Mouse (Mus musculus): ENCODE results near the gene Bud13. TPM values are rescaled to one million over a fixed set of nuclear protein-coding genes. Genes with fewer than 3 reads are reported as not detected.
A peak's percentile ranks its signal among the peaks of the same experiment; 100 is the strongest.

Bud13 gene
- polyA plus RNA-seq, 1 experiment from 2014 or later: 29.9 TPM

DNA sequence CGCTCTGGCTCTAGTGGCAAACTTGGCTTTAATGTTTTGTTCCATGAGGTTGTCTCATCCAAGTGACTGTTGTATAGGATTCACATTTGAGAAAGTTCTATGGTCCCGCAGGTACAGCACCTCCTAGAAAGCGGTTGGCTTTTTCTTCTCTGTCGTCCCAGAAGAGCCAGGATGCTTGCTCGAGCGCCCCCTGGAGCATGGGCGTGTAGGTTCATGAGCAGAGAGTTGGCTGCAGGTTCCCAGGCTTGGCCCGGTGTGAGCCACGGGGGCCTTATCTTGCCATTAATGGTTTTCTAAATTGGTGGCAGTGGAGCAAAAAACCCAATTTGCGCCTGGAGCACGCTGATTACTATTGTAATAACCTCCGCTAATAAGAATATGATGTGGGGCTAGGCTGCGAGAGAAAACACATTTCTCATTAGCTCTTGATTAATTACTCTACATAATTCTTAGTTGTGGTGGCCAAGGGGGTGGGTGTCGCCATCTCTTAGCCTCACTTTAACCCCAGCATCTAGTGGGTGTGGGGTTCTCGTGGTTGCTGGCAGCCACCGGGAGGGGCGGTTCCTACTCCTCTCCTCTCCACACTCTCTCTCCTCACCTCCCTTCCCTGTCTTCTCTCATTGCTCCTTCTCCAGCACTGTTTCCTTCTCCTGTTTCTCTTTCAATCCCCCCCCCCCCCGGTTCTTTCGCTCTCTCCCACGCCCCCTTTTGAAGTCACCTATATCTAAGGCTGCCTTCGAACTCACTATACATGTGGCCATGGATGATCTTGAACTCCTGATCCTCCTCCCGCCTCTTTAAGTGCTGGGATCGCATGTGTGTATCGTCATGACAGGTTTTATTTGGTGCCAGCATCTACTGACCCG lies 45.1 kb downstream of the Bud13 start:
- DNase-seq (ENCODE audit: low spot score) (peak; percentile 80), ATAC-seq (replicated peaks; ENCODE audit: low FRiP score) (no peak; the same call in 1 of the 2 replicates)
- H3K27me3 ChIP-seq (ENCODE audit: control insufficient read depth, insufficient read depth, low read length): 0 out of 2 replicates have a peak, but pooled peaks cover 3% of the 10 kb centered on the region
- WGBS: 53% methylated on average over 25 of the region's 25 CpGs
- no peak overlapping the region for H3K4me3 ChIP-seq (ENCODE audit: low read depth, low read length)
- peaks cover 9% of the 10 kb centered on the region; the same call in 1 of the 2 replicates for H3K4me1 ChIP-seq (replicated peaks; ENCODE audit: control insufficient read depth, insufficient read depth, low read length)
- peak overlapping the region; percentile 85 for H3K27ac ChIP-seq (ENCODE audit: low read depth, low read length)
- H3K9me3 ChIP-seq (ENCODE audit: control insufficient read depth, low read length): no peaks in the 10 kb centered on the region
- H3K9ac ChIP-seq (ENCODE audit: low read length): peak overlapping the region; percentile 54
- peak overlapping the region; percentile 38 for H3K4me2 ChIP-seq (ENCODE audit: low read depth, low read length, severe bottlenecking)
- H3K36me3 ChIP-seq (ENCODE audit: control insufficient read depth, insufficient read depth, low read length): no peaks in the 10 kb centered on the region; the same call in 1 of the 2 replicates

- Histone ChIP-seq H3K4me2 (ENCODE audit: low read depth, low read length, severe bottlenecking) (peak overlapping the region; percentile 38), H3K27me3 (ENCODE audit: control insufficient read depth, insufficient read depth, low read length) (0 out of 2 replicates have a peak, but pooled peaks cover 3% of the 10 kb centered on the region), H3K36me3 (ENCODE audit: control insufficient read depth, insufficient read depth, low read length) (no peaks in the 10 kb centered on the region), H3K4me1 (replicated peaks; ENCODE audit: control insufficient read depth, insufficient read depth, low read length) (peaks cover 9% of the 10 kb centered on the region; the same call in 1 of the 2 replicates), H3K27ac (ENCODE audit: low read depth, low read length) (peak overlapping the region; percentile 85), H3K4me3 (ENCODE audit: low read depth, low read length) (peak overlapping the region; percentile 11), H3K9me3 (ENCODE audit: control insufficient read depth, low read length) (no peaks in the 10 kb centered on the region), H3K9ac (ENCODE audit: low read length) (peak overlapping the region; percentile 54)
- under 1% methylated on average over 30 of the region's 30 CpGs for WGBS
- DNase-seq (ENCODE audit: low spot score) (peak; percentile 91), ATAC-seq (replicated peaks; ENCODE audit: low FRiP score) (peak; percentile 84)
Observed at GRCm38 (mm10) chr9:46328572-46329249, 45.9 kb downstream of the Bud13 start.

GRCm38 (mm10) chr9:46329250-46329648 lies 46.4 kb downstream of the Bud13 start:
- Histone ChIP-seq H3K4me2 (ENCODE audit: low read depth, low read length, severe bottlenecking) (peak overlapping the region; percentile 38), H3K9ac (ENCODE audit: low read length) (peak overlapping the region; percentile 54), H3K27ac (ENCODE audit: low read depth, low read length) (peak overlapping the region; percentile 85), H3K36me3 (ENCODE audit: control insufficient read depth, insufficient read depth, low read length) (no peaks in the 10 kb centered on the region), H3K4me1 (replicated peaks; ENCODE audit: control insufficient read depth, insufficient read depth, low read length) (peaks cover 9% of the 10 kb centered on the region; the same call in 1 of the 2 replicates), H3K27me3 (ENCODE audit: control insufficient read depth, insufficient read depth, low read length) (0 out of 2 replicates have a peak, but pooled peaks cover 3% of the 10 kb centered on the region), H3K9me3 (ENCODE audit: control insufficient read depth, low read length) (no peaks in the 10 kb centered on the region), H3K4me3 (ENCODE audit: low read depth, low read length) (peak overlapping the region; percentile 11; the same call in 1 of the 2 replicates)
- ATAC-seq (replicated peaks; ENCODE audit: low FRiP score) (no peak), DNase-seq (ENCODE audit: low spot score) (peak; percentile 71)
- 1% methylated on average over 19 of the region's 19 CpGs for WGBS

GRCm38 (mm10) chr9:46329801-46330585 lies 47.2 kb downstream of the Bud13 start:
- Histone ChIP-seq H3K9me3 (ENCODE audit: control insufficient read depth, low read length) (no peaks in the 10 kb centered on the region), H3K9ac (ENCODE audit: low read length) (no peak overlapping the region), H3K36me3 (ENCODE audit: control insufficient read depth, insufficient read depth, low read length) (no peaks in the 10 kb centered on the region), H3K27ac (ENCODE audit: low read depth, low read length) (0 out of 2 replicates have a peak overlapping the region, but pooled peaks have one; percentile 85), H3K4me1 (replicated peaks; ENCODE audit: control insufficient read depth, insufficient read depth, low read length) (peaks cover 9% of the 10 kb centered on the region; the same call in 1 of the 2 replicates), H3K4me3 (ENCODE audit: low read depth, low read length) (no peak overlapping the region), H3K4me2 (ENCODE audit: low read depth, low read length, severe bottlenecking) (peak overlapping the region; percentile 38; the same call in 1 of the 2 replicates), H3K27me3 (ENCODE audit: control insufficient read depth, insufficient read depth, low read length) (peaks cover 5% of the 10 kb centered on the region; the same call in 1 of the 2 replicates)
- 15% methylated on average over 24 of the region's 24 CpGs for WGBS
- peak; percentile 51 for DNase-seq (ENCODE audit: low spot score)
- no peak for ATAC-seq (replicated peaks; ENCODE audit: low FRiP score)

- Histone ChIP-seq H3K9ac (ENCODE audit: low read length) (no peak overlapping the region), H3K4me3 (ENCODE audit: low read depth, low read length) (no peak overlapping the region), H3K36me3 (ENCODE audit: control insufficient read depth, insufficient read depth, low read length) (no peaks in the 10 kb centered on the region), H3K4me1 (replicated peaks; ENCODE audit: control insufficient read depth, insufficient read depth, low read length) (peaks cover 9% of the 10 kb centered on the region; the same call in 1 of the 2 replicates), H3K27me3 (ENCODE audit: control insufficient read depth, insufficient read depth, low read length) (peaks cover 5% of the 10 kb centered on the region), H3K27ac (ENCODE audit: low read depth, low read length) (no peak overlapping the region), H3K9me3 (ENCODE audit: control insufficient read depth, low read length) (no peaks in the 10 kb centered on the region), H3K4me2 (ENCODE audit: low read depth, low read length, severe bottlenecking) (no peak overlapping the region)
- ATAC-seq (replicated peaks; ENCODE audit: low FRiP score) (no peak), DNase-seq (ENCODE audit: low spot score) (no peak)
- 48% methylated on average over 6 of the region's 6 CpGs for WGBS
Observed at GRCm38 (mm10) chr9:46330586-46330895, 47.7 kb downstream of the Bud13 start.

- no peak overlapping the region for H3K27ac ChIP-seq (ENCODE audit: low read depth, low read length)
- 67% methylated on average over 1 of the region's 1 CpGs for WGBS
- no peak overlapping the region for H3K4me2 ChIP-seq (ENCODE audit: low read depth, low read length, severe bottlenecking)
- H3K9me3 ChIP-seq (ENCODE audit: control insufficient read depth, low read length): no peaks in the 10 kb centered on the region
- peaks cover 5% of the 10 kb centered on the region for H3K27me3 ChIP-seq (ENCODE audit: control insufficient read depth, insufficient read depth, low read length)
- no peaks in the 10 kb centered on the region for H3K36me3 ChIP-seq (ENCODE audit: control insufficient read depth, insufficient read depth, low read length)
- no peak for ATAC-seq (replicated peaks; ENCODE audit: low FRiP score)
- peaks cover 9% of the 10 kb centered on the region; the same call in 1 of the 2 replicates for H3K4me1 ChIP-seq (replicated peaks; ENCODE audit: control insufficient read depth, insufficient read depth, low read length)
- H3K9ac ChIP-seq (ENCODE audit: low read length): no peak overlapping the region
- H3K4me3 ChIP-seq (ENCODE audit: low read depth, low read length): no peak overlapping the region
- DNase-seq (ENCODE audit: low spot score): peak; percentile 48
Observed at GRCm38 (mm10) chr9:46331301-46331700, 48.5 kb downstream of the Bud13 start.

- no peak overlapping the region for H3K4me3 ChIP-seq (ENCODE audit: low read depth, low read length)
- H3K27me3 ChIP-seq (ENCODE audit: control insufficient read depth, insufficient read depth, low read length): peaks cover 5% of the 10 kb centered on the region
- H3K9me3 ChIP-seq (ENCODE audit: control insufficient read depth, low read length): no peaks in the 10 kb centered on the region
- 36% methylated on average over 26 of the region's 26 CpGs for WGBS
- ATAC-seq (replicated peaks; ENCODE audit: low FRiP score) (no peak), DNase-seq (ENCODE audit: low spot score) (peak; percentile 51)
- H3K36me3 ChIP-seq (ENCODE audit: control insufficient read depth, insufficient read depth, low read length): no peaks in the 10 kb centered on the region
- no peak overlapping the region for H3K4me2 ChIP-seq (ENCODE audit: low read depth, low read length, severe bottlenecking)
- H3K4me1 ChIP-seq (replicated peaks; ENCODE audit: control insufficient read depth, insufficient read depth, low read length): peaks cover 16% of the 10 kb centered on the region
- H3K9ac ChIP-seq (ENCODE audit: low read length): peak overlapping the region; percentile 5; the same call in 1 of the 2 replicates
- H3K27ac ChIP-seq (ENCODE audit: low read depth, low read length): no peak overlapping the region
Observed at GRCm38 (mm10) chr9:46334471-46335025, 51.7 kb downstream of the Bud13 start.

Data from forebrain, embryonic 11.5 days (tissue).